Mouse (Mus musculus): ENCODE measurements at regions not wholly inside any gene's neighbourhood (a gene's known extent, or its start where the extent isn't known, plus 50 kb on each side); places are given as distances from the start of the nearest gene placed in this dataset.

- H3K4me1 ChIP-seq (ENCODE audit: control insufficient read depth, insufficient read depth, low read length), result 0 out of 2 replicates have a peak, but pooled peaks cover 3% of the 10 kb centered on the region
- no peak overlapping the region for H3K27ac ChIP-seq (replicated peaks; ENCODE audit: insufficient read depth, low read depth, low read length)
- H3K79me2 ChIP-seq (ENCODE audit: control insufficient read depth, insufficient read depth, low read length), result no peaks in the 10 kb centered on the region
- no peaks in the 10 kb centered on the region for H3K36me3 ChIP-seq (ENCODE audit: control insufficient read depth, insufficient read depth, low read length)
- no peak for TF ChIP-seq CTCF (IDR thresholded peaks at IDR 0.05; ENCODE audit: low read depth, low read length)
- TF ChIP-seq POLR2A (IDR thresholded peaks at IDR 0.05; ENCODE audit: extremely low read depth, insufficient read depth, low read length), result no peak
- H3K4me3 ChIP-seq (ENCODE audit: insufficient read depth, low read depth, low read length), result no peak overlapping the region
- H3K27me3 ChIP-seq (ENCODE audit: control insufficient read depth, insufficient read depth, low read length), result peaks cover 4% of the 10 kb centered on the region; the same call in 1 of the 2 replicates
- 49% methylated on average over 1 of the region's 1 CpGs for WGBS
- DNase-seq (ENCODE audit: extremely low read depth, low read depth, low spot score), result no peak
- no peak overlapping the region for H3K9ac ChIP-seq (ENCODE audit: low read depth, low read length)
Observed at GRCm38 (mm10) chr6:16312915-16313314, 585.3 kb downstream of the Tfec start.

GRCm38 (mm10) chr6:16283328-16284072 lies 563.0 kb downstream of the Mdfic start:
- H3K36me3 ChIP-seq (ENCODE audit: control insufficient read depth, insufficient read depth, low read length), result no peaks in the 10 kb centered on the region
- TF ChIP-seq CTCF (IDR thresholded peaks at IDR 0.05; ENCODE audit: low read depth, low read length), result no peak
- no peak for TF ChIP-seq POLR2A (IDR thresholded peaks at IDR 0.05; ENCODE audit: extremely low read depth, insufficient read depth, low read length)
- H3K4me3 ChIP-seq (ENCODE audit: insufficient read depth, low read depth, low read length), result no peak overlapping the region
- H3K27me3 ChIP-seq (ENCODE audit: control insufficient read depth, insufficient read depth, low read length), result no peaks in the 10 kb centered on the region
- WGBS, result 61% methylated on average over 8 of the region's 8 CpGs
- H3K79me2 ChIP-seq (ENCODE audit: control insufficient read depth, insufficient read depth, low read length), result no peaks in the 10 kb centered on the region
- no peak for DNase-seq (ENCODE audit: extremely low read depth, low read depth, low spot score)
- no peaks in the 10 kb centered on the region for H3K4me1 ChIP-seq (ENCODE audit: control insufficient read depth, insufficient read depth, low read length)
- no peak overlapping the region for H3K9ac ChIP-seq (ENCODE audit: low read depth, low read length)
- H3K27ac ChIP-seq (replicated peaks; ENCODE audit: insufficient read depth, low read depth, low read length), result no peak overlapping the region

- 88% methylated on average over 6 of the region's 6 CpGs for WGBS
Observed at GRCm38 (mm10) chr6:16281938-16282337, 561.5 kb downstream of the Mdfic start.

More at GRCm38 (mm10) chr6:16281938-16282337, 561.5 kb downstream of the Mdfic start:
- TF ChIP-seq CTCF (IDR thresholded peaks at IDR 0.05; ENCODE audit: low read depth, low read length) (no peak), POLR2A (IDR thresholded peaks at IDR 0.05; ENCODE audit: extremely low read depth, insufficient read depth, low read length) (no peak)
- Histone ChIP-seq H3K9ac (ENCODE audit: low read depth, low read length) (no peak overlapping the region), H3K4me3 (ENCODE audit: insufficient read depth, low read depth, low read length) (no peak overlapping the region), H3K27ac (replicated peaks; ENCODE audit: insufficient read depth, low read depth, low read length) (no peak overlapping the region), H3K36me3 (ENCODE audit: control insufficient read depth, insufficient read depth, low read length) (no peaks in the 10 kb centered on the region), H3K27me3 (ENCODE audit: control insufficient read depth, insufficient read depth, low read length) (no peaks in the 10 kb centered on the region), H3K4me1 (ENCODE audit: control insufficient read depth, insufficient read depth, low read length) (no peaks in the 10 kb centered on the region), H3K79me2 (ENCODE audit: control insufficient read depth, insufficient read depth, low read length) (no peaks in the 10 kb centered on the region)
- DNase-seq (ENCODE audit: extremely low read depth, low read depth, low spot score), result no peak
